Mouse (Mus musculus) 3134 (cell line): Measurements from ENCODE around the gene Arih2.
A peak's percentile ranks its signal among the peaks of the same experiment; 100 is the strongest.
"Not testable (repeated sequence)": the region's sequence is repeated elsewhere in the genome, so short reads cannot be mapped to it uniquely, and the experiment has no call there.

Experiments
- DNase-seq: peaks from one replicate; pipeline ENCODE4 v3.0.0-alpha.2; 2011; ENCODE audit warnings: low spot score; ENCODE audit not compliant: insufficient read length; ENCODE audit errors: extremely low read depth

Gene Arih2

GRCm38 (mm10) chr9:108654566-108655464 is 5.6 kb upstream of the Arih2 start:
- DNase-seq, result no peak

- DNase-seq, result no peak
Observed at GRCm38 (mm10) chr9:108649561-108650440, 615 bp upstream of the Arih2 start.

GRCm38 (mm10) chr9:108648166-108648565 is 1.0 kb downstream of the Arih2 start:
- DNase-seq, result peak; percentile 5

- no peak for DNase-seq
Observed at GRCm38 (mm10) chr9:108639825-108640224, 9.4 kb downstream of the Arih2 start.

GRCm38 (mm10) chr9:108635415-108635814 is 13.8 kb downstream of the Arih2 start:
- no peak for DNase-seq

GRCm38 (mm10) chr9:108633846-108634245 is 15.3 kb downstream of the Arih2 start:
- no peak for DNase-seq

- DNase-seq, result no peak
Observed at GRCm38 (mm10) chr9:108632375-108632774, 16.8 kb downstream of the Arih2 start.

- no peak for DNase-seq
Observed at GRCm38 (mm10) chr9:108631631-108632256, 17.4 kb downstream of the Arih2 start.

GRCm38 (mm10) chr9:108630683-108631082 is 18.5 kb downstream of the Arih2 start:
- DNase-seq, result no peak

GRCm38 (mm10) chr9:108628141-108628540 is 21.0 kb downstream of the Arih2 start:
- DNase-seq, result no peak

GRCm38 (mm10) chr9:108626498-108626897 is 22.7 kb downstream of the Arih2 start:
- DNase-seq, result no peak

- DNase-seq, result no peak
Observed at GRCm38 (mm10) chr9:108617301-108617700, 31.9 kb downstream of the Arih2 start.

- DNase-seq, result no peak
Observed at GRCm38 (mm10) chr9:108611488-108611887, 37.7 kb downstream of the Arih2 start.

GRCm38 (mm10) chr9:108608889-108609288 is 40.3 kb downstream of the Arih2 start:
- DNase-seq, result no peak

- DNase-seq, result not testable (repeated sequence)
Observed at GRCm38 (mm10) chr9:108607929-108608328, 41.3 kb downstream of the Arih2 start.

GRCm38 (mm10) chr9:108601986-108602385 is 47.2 kb downstream of the Arih2 start:
- DNase-seq, result no peak

GRCm38 (mm10) chr9:108600011-108600410 is 49.2 kb downstream of the Arih2 start:
- no peak for DNase-seq

GRCm38 (mm10) chr9:108599021-108599566 is 50.1 kb downstream of the Arih2 start:
- no peak for DNase-seq

- no peak for DNase-seq
Observed at GRCm38 (mm10) chr9:108596998-108597764, 52.0 kb downstream of the Arih2 start, which contains the start of gene P4htm. P4htm (minus strand) TSS chr9:108597667.

- no peak for DNase-seq
Observed at GRCm38 (mm10) chr9:108594354-108594753, 54.8 kb downstream of the Arih2 start.
